Mouse (Mus musculus) heart, postnatal 36 days (tissue): ENCODE results near the gene Psmb9. TPM values are rescaled to one million over a fixed set of nuclear protein-coding genes. Genes with fewer than 3 reads are reported as not detected.
"Not testable (repeated sequence)": the region's sequence is repeated elsewhere in the genome, so short reads cannot be mapped to it uniquely, and the experiment has no call there.

Experiments used
- DNase-seq, 2 experiments: peaks; one replicate each; pipeline ENCODE4 v3.0.0; 2021 to 2022
- intact Hi-C: fragments of 180-260 bp; cut with DNase I; formaldehyde crosslinking; loops from one replicate; pipeline ENCODE4 v1.15.1; 2025
- total RNA-seq, 2 experiments: library from RNA; stranded (reverse); gene quantifications; 2 replicates each; pipeline ENCODE4 v1.2.3; 2021

Gene Psmb9
- total RNA-seq, 2 experiments from 2014 or later = 7.5 to 10.6 TPM

DNA sequence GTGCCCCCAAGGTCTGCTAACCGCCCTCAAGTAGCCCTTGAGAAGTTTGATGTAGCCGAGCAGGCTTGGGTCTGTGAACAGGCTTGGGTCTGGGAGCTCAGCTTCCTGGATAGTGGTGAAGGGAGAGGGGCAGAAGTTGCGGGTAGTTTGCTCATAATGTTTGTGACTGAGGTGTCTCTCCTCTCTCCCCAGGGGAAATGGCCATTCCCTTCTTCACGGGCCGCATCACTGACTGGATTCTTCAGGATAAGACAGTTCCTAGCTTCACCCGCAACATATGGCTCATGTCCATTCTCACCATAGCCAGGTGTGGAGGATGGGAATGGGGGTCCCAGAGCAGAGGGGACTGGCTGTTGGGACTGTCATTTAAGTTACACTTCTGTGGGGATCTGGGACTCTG is 1.4 kb upstream of the Psmb9 start:
- DNase-seq = no peak
- intact Hi-C loops = loop anchor here (5.0 kb wide), 1 partner anchor 48 kb away; the partner anchor contains the start of gene H2-Ob

DNA sequence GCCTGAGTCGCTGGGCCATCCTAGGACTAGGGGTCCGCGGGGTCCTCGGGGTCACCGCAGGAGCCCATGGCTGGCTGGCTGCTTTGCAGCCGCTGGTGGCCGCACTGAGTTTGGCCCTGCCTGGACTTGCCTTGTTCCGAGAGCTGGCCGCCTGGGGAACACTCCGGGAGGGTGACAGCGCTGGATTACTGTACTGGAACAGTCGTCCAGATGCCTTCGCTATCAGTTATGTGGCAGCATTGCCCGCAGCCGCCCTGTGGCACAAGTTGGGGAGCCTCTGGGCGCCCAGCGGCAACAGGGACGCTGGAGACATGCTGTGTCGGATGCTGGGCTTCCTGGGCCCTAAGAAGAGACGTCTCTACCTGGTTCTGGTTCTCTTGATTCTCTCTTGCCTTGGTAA is 446 bp upstream of the Psmb9 start:
- peak; percentile 44 to 64 for DNase-seq

GRCm38 (mm10) chr17:34186885-34187260 is 691 bp downstream of the Psmb9 start:
- DNase-seq = no peak
- intact Hi-C loops = loop anchor here (1.0 to 5.0 kb wide), 4 partner anchors 11 to 50 kb away; partner anchors contain the start of gene H2-Ob

More for the DNA sequence above, 446 bp upstream of the Psmb9 start:
- intact Hi-C loops = loop anchor here (5.0 kb wide), 1 partner anchor 49 kb away; the partner anchor contains the start of gene H2-Ob

- DNase-seq = no peak
- intact Hi-C loops = loop anchor here (5.0 kb wide), 1 partner anchor 52 kb away; the partner anchor contains the start of gene H2-Ob
Observed at GRCm38 (mm10) chr17:34185526-34185925, 2.0 kb downstream of the Psmb9 start.

- DNase-seq = no peak
- intact Hi-C loops = no loop called here
Observed at GRCm38 (mm10) chr17:34183564-34184219, 3.9 kb downstream of the Psmb9 start.

- intact Hi-C loops = no loop called here
Observed at GRCm38 (mm10) chr17:34179913-34180859, 7.4 kb downstream of the Psmb9 start.

DNA sequence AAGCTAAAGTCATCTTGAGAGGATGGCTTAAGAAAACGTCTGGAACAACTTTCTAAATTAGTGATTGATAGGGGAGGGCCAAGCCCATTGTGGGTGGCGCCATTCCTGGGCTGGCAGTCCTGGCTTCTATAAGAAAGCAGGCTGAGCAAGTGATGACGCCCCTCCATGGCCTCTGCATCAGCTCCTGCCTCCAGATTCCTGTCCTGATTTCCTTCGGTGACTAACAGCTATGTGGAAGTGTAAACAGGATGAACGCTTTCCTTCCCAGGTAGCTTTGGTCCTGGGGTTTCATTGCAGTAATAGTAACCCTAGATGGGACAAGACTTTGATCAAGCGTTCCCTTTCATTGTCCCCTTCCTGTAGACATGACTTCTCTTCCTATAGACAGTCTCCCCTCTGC is 8.5 kb downstream of the Psmb9 start:
- no peak for DNase-seq
- intact Hi-C loops = no loop called here

More at GRCm38 (mm10) chr17:34179913-34180859, 7.4 kb downstream of the Psmb9 start:
- DNase-seq = no peak

DNA sequence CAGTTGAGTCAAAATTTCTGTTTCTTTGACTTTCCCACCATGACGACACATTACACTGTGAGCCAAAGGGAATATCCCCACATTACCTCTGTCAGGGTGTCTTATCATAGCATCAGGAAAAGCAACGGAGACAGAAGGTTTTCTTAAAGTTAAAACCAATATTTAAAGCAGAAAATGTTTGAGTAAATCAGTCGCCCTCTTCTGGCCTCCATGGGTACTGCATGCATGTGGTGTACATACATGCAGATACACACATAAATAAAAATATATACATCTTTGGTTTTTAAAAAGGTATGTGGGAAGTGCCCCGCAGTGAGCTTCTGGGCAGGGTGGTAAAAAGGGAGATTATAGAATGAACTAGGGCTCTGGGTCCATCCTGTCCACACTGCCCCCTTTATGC is 10.4 kb downstream of the Psmb9 start:
- intact Hi-C loops = no loop called here
- DNase-seq = no peak

DNA sequence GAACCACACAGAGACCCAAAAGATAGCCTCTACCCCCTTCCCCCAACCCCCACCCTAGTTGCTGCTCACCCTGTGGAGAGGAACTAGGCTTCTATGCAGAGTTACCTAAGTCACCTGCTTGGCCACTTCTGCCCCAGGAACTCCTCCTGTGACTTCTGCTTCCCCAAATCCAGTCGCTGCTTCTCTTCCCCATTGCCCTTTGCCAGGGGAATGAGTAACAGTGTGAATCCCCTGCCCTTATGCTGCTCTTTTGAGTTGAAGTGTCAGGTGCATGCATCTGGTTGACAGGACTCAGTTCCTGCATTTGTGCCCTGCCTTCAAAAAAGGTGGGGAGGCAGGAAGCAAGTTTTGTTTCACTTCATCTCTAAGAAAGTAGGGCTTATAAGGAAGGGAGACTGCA is 13.5 kb downstream of the Psmb9 start:
- DNase-seq = no peak
- intact Hi-C loops = loop anchor here (5.0 kb wide), 2 partner anchors 138 to 173 kb away; no protein-coding TSS in a partner anchor

- DNase-seq = no peak
- intact Hi-C loops = loop anchor here (2.0 to 5.0 kb wide), 3 partner anchors 14 to 175 kb away; partner anchors contain the start of genes Psmb9 and Tap1
Observed at GRCm38 (mm10) chr17:34172528-34172927, 15.0 kb downstream of the Psmb9 start.

GRCm38 (mm10) chr17:34170877-34171498 is 16.6 kb downstream of the Psmb9 start:
- intact Hi-C loops = loop anchor here (1.0 to 5.0 kb wide), 4 partner anchors 33 to 176 kb away; no protein-coding TSS in a partner anchor
- DNase-seq = peak; percentile 83 to 88

- intact Hi-C loops = loop anchor here (1.0 to 5.0 kb wide), 4 partner anchors 34 to 177 kb away; no protein-coding TSS in a partner anchor
- no peak for DNase-seq
Observed at GRCm38 (mm10) chr17:34170487-34170876, 17.1 kb downstream of the Psmb9 start.

- intact Hi-C loops = loop anchor here (1.0 to 2.0 kb wide), 3 partner anchors 34 to 92 kb away; no protein-coding TSS in a partner anchor
- DNase-seq = peak; percentile 32 to 37
Observed at GRCm38 (mm10) chr17:34169279-34169678, 18.3 kb downstream of the Psmb9 start.

GRCm38 (mm10) chr17:34165033-34165730 is 22.4 kb downstream of the Psmb9 start:
- DNase-seq = no peak
- intact Hi-C loops = no loop called here

GRCm38 (mm10) chr17:34164202-34164895 is 23.2 kb downstream of the Psmb9 start:
- intact Hi-C loops = no loop called here
- no peak for DNase-seq

- intact Hi-C loops = no loop called here
- no peak for DNase-seq
Observed at GRCm38 (mm10) chr17:34155534-34155933, 32.0 kb downstream of the Psmb9 start.

GRCm38 (mm10) chr17:34152923-34153322 is 34.6 kb downstream of the Psmb9 start, which contains the start of gene H2-DMb1:
Gene H2-DMb1 (plus strand): TSS chr17:34153072.
- intact Hi-C loops = no loop called here
- peak; percentile 35 to 42 for DNase-seq

- no peak for DNase-seq
- intact Hi-C loops = loop anchor here (5.0 kb wide), 1 partner anchor 38 kb away; no protein-coding TSS in a partner anchor
Observed at GRCm38 (mm10) chr17:34144960-34145371, 42.6 kb downstream of the Psmb9 start.

DNA sequence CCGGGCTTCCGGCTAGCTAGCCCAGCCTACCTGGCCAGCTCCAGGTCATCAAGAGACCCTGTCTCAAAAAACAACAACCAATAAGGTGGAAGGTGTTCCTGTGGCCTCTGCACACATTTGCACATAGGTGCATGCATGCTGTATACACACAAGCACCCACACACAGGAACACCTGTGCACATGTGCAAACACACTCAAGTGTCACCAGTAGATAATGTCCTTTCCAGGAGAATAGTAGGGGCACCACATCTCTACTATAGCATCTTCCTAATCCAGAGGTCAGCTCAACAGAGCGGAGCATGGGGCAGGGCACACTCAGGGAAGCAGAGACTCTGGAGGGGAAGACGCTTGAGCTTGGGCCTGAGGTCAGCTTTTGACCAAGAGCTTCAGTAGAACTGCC is 43.3 kb downstream of the Psmb9 start:
- DNase-seq, intact Hi-C loops: not testable (repeated sequence)
